18 mouse cellular contexts compared by ENCODE assay signal in the genomic region with DNA sequence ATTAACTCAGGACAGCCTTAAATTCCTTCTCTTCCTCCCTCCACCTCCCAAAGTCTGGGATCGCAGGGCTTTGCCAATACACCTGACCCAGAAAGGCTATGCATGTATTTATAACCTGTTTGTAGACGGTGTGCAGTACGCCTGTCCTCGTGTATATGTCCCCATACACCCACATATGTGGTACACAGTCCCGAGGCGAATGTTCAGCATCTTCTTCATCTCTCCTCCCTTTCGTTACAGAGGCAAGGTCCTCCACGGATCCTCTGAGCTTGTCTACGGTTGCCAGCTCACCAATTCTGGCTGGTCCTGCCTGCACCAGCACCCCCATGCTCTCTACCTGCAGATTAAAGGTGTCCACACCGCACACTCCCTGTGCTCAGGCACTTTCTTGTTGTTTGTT. TPM values are rescaled to one million over a fixed set of nuclear protein-coding genes. Genes with fewer than 3 reads are reported as not detected.
DNase-seq lines count a peak whose midpoint lies in the region; ATAC-seq and TF ChIP-seq lines count a peak whose summit lies in the region.
"Had no signal": no experiment of that assay in that cellular context is flagged by ENCODE, and none has a peak within 500 bp of the region (broad histone marks: within the 10 kb centered on the region; RNA-seq: fewer than 3 reads in every experiment).

No protein-coding gene starts in this region.

- ATAC-seq in heart, postnatal 0 days (ENCODE audit: insufficient read depth, low read depth), result no peak
- no peak for ATAC-seq in liver, embryonic 12.5 days
- no peak for ATAC-seq in embryonic facial prominence, embryonic 14.5 days (ENCODE audit: low read depth)
- ATAC-seq: activated CD4-positive, CD25-positive, alpha-beta regulatory T cell, adult 4 months had no signal

- H3K27me3 ChIP-seq in heart, postnatal 0 days (ENCODE audit: control insufficient read depth, insufficient read depth, low read length), result no peaks in the 10 kb centered on the region
- H3K27me3 ChIP-seq in liver, embryonic 12.5 days (replicated peaks), result no peaks in the 10 kb centered on the region
- no peaks in the 10 kb centered on the region for H3K27me3 ChIP-seq in embryonic facial prominence, embryonic 14.5 days (replicated peaks; ENCODE audit: control insufficient read depth, insufficient read depth, low read length)
- H3K27me3 ChIP-seq: hindbrain, embryonic 13.5 days; Patski had no signal

- 72% methylated on average over 10 of the region's 10 CpGs for WGBS in heart, postnatal 0 days
- 74% methylated on average over 10 of the region's 10 CpGs for WGBS in liver, embryonic 12.5 days (ENCODE audit: insufficient replicate concordance)
- 77% methylated on average over 10 of the region's 10 CpGs for WGBS in embryonic facial prominence, embryonic 14.5 days

- DNase-seq in gastrocnemius, adult 2 months, result no peak
- no peak for DNase-seq in gastrocnemius, postnatal 14 days
- no peak for DNase-seq in heart, postnatal 0 days (ENCODE audit: low spot score)
- DNase-seq in heart, postnatal 4 days, result no peak
- no peak for DNase-seq in liver
- no peak for DNase-seq in embryonic facial prominence, embryonic 14.5 days (ENCODE audit: low spot score)
- no peak for DNase-seq in right cerebral cortex, postnatal 14 days
- DNase-seq: adrenal gland, postnatal 14 days; cerebellum, adult 18-20 months; cerebellum, postnatal 36 days; kidney, adult 8-10 months; kidney, postnatal 4 days; lung, adult 2 months; thymus, postnatal 14 days had no signal

- H3K9me3 ChIP-seq in heart, postnatal 0 days (replicated peaks; ENCODE audit: control insufficient read depth, low read length), result no peaks in the 10 kb centered on the region
- H3K9me3 ChIP-seq in liver, embryonic 12.5 days (replicated peaks), result no peaks in the 10 kb centered on the region
- H3K9me3 ChIP-seq in embryonic facial prominence, embryonic 14.5 days (ENCODE audit: control insufficient read depth, low read length), result no peaks in the 10 kb centered on the region
- H3K9me3 ChIP-seq: hindbrain, embryonic 13.5 days had no signal

- no peak overlapping the region for H3K27ac ChIP-seq in gastrocnemius, adult 2 months
- no peak overlapping the region for H3K27ac ChIP-seq in heart, postnatal 0 days (ENCODE audit: low read depth)
- no peak overlapping the region for H3K27ac ChIP-seq in liver, embryonic 12.5 days
- no peak overlapping the region for H3K27ac ChIP-seq in embryonic facial prominence, embryonic 14.5 days (replicated peaks; ENCODE audit: low read depth, low read length)
- H3K27ac ChIP-seq: hindbrain, embryonic 13.5 days had no signal

- H3K9ac ChIP-seq in heart, postnatal 0 days (replicated peaks; ENCODE audit: low read depth, low read length), result no peak overlapping the region
- no peak overlapping the region for H3K9ac ChIP-seq in liver, embryonic 12.5 days
- no peak overlapping the region for H3K9ac ChIP-seq in embryonic facial prominence, embryonic 14.5 days (ENCODE audit: low read depth, low read length)

- peak overlapping the region; percentile 68; the same call in 1 of the 2 replicates for H3K4me2 ChIP-seq in heart, postnatal 0 days (ENCODE audit: low read depth, low read length)
- H3K4me2 ChIP-seq in liver, embryonic 12.5 days, result peak overlapping the region; percentile 71; the same call in 1 of the 2 replicates
- peak overlapping the region; percentile 48; the same call in 1 of the 2 replicates for H3K4me2 ChIP-seq in embryonic facial prominence, embryonic 14.5 days (ENCODE audit: low read depth, low read length)

- intact Hi-C loops in gastrocnemius, adult 2 months (cut with DNase I), result no loop called here
- intact Hi-C loops in gastrocnemius, postnatal 14 days (cut with DNase I; ENCODE audit: low total_unique reads), result no loop called here

- no peaks in the 10 kb centered on the region for H3K36me3 ChIP-seq in heart, postnatal 0 days (replicated peaks; ENCODE audit: control insufficient read depth, insufficient read depth, low read length)
- H3K36me3 ChIP-seq in liver, embryonic 12.5 days, result no peaks in the 10 kb centered on the region
- H3K36me3 ChIP-seq in embryonic facial prominence, embryonic 14.5 days (ENCODE audit: control insufficient read depth, insufficient read depth, low read length), result no peaks in the 10 kb centered on the region
- H3K36me3 ChIP-seq: hindbrain, embryonic 13.5 days had no signal

- no peak for TF ChIP-seq EP300 in heart, postnatal 0 days (IDR thresholded peaks at IDR 0.05; ENCODE audit: low read depth)

- no peak for TF ChIP-seq CTCF in gastrocnemius, adult 2 months (IDR thresholded peaks at IDR 0.05)
- no peak for TF ChIP-seq CTCF in heart, postnatal 0 days (IDR thresholded peaks at IDR 0.05; ENCODE audit: low read depth)

- H3K4me3 ChIP-seq in gastrocnemius, adult 2 months, result peak overlapping the region; percentile 71; the same call in 1 of the 2 replicates
- H3K4me3 ChIP-seq in heart, postnatal 0 days (ENCODE audit: low read depth, low read length), result no peak overlapping the region
- H3K4me3 ChIP-seq in liver, embryonic 12.5 days, result no peak overlapping the region
- no peak overlapping the region for H3K4me3 ChIP-seq in embryonic facial prominence, embryonic 14.5 days (ENCODE audit: low read depth, low read length)

- peaks cover 39% of the 10 kb centered on the region for H3K4me1 ChIP-seq in heart, postnatal 0 days (ENCODE audit: control insufficient read depth, insufficient read depth)
- H3K4me1 ChIP-seq in liver, embryonic 12.5 days, result peaks cover 42% of the 10 kb centered on the region
- peaks cover 36% of the 10 kb centered on the region for H3K4me1 ChIP-seq in embryonic facial prominence, embryonic 14.5 days (ENCODE audit: control insufficient read depth, insufficient read depth, low read length)

RNA-seq across cellular contexts. Expression of a gene that starts 30.1 kb away (rescaled TPM):
- total RNA-seq in gastrocnemius, adult 2 months (2021), result 10 to 100 TPM in 1 of 2 experiments, 1 to 10 TPM in 1; 9.6 to 12.0 TPM
- 10 to 100 TPM; 26.4 to 30.5 TPM for total RNA-seq in gastrocnemius, postnatal 14 days (2021)
- total RNA-seq in heart, postnatal 0 days (2014; rRNA removed; ENCODE audit: low replicate concordance), result 32.7 and 59.4 TPM in 2 replicates
- polyA plus RNA-seq in heart, postnatal 0 days (2015; fragmentation: Nextera tagmentation; extraction: Ambion mirVana), result 25.6 and 26.6 TPM in 2 replicates
- total RNA-seq in heart, postnatal 4 days (2021), result 100 to 1,000 TPM; 126 to 134 TPM
- polyA plus RNA-seq in liver, embryonic 12.5 days (2016; fragmentation: Nextera tagmentation; extraction: Ambion mirVana), result 11.5 and 13.3 TPM in 2 replicates
- polyA plus RNA-seq in embryonic facial prominence, embryonic 14.5 days (2014; fragmentation: Nextera tagmentation; extraction: Ambion mirVana), result 80.2 and 91.6 TPM in 2 replicates
